Mouse (Mus musculus) CH12.LX (cell line): Measurements from ENCODE around the gene Cacna2d1. TPM values are rescaled to one million over a fixed set of nuclear protein-coding genes. Genes with fewer than 3 reads are reported as not detected.
A peak's percentile ranks its signal among the peaks of the same experiment; 100 is the strongest.

ENCODE experiments used
- DNase-seq: peaks from one replicate; pipeline ENCODE4 v3.0.0-alpha.2; 2013; ENCODE audit errors: extremely low read depth
- H3K27ac ChIP-seq: 2 replicates; pipeline ENCODE4 v1.5.1; 2012; ENCODE audit warnings: low read depth, mild to moderate bottlenecking, control low read depth, moderate library complexity; ENCODE audit not compliant: insufficient read depth
- H3K27me3 ChIP-seq: replicated peaks from 2 replicates; pipeline ENCODE3; 2012; ENCODE audit warnings: inconsistent platforms
- H3K36me3 ChIP-seq, 2 experiments: replicated peaks in 1 of 2; 2 replicates each; pipeline versions ENCODE3 to v1.6.1; 2012; ENCODE audit warnings: inconsistent platforms in 1 of 2, low read length in 1 of 2, mild to moderate bottlenecking in 1 of 2, mixed read lengths in 1 of 2, moderate library complexity in 1 of 2; ENCODE audit not compliant: control insufficient read depth in 1 of 2, insufficient read depth in 1 of 2
- H3K4me1 ChIP-seq, 2 experiments: 2 replicates each; pipeline ENCODE4 v1.6.1; 2012; ENCODE audit warnings: inconsistent platforms in 1 of 2, moderate library complexity in 1 of 2; ENCODE audit not compliant: insufficient read depth in 2 of 2, control insufficient read depth in 1 of 2
- H3K4me2 ChIP-seq: 2 replicates; pipeline ENCODE4 v1.6.1; 2012; ENCODE audit warnings: low read depth, mild to moderate bottlenecking, control low read depth; ENCODE audit not compliant: poor library complexity, insufficient read depth, severe bottlenecking
- H3K4me3 ChIP-seq, 3 experiments: fragments of 150-350 bp in 1 of 3; sonication (generic) in 1 of 3; replicated peaks in 1 of 3; 2 replicates each; pipeline versions ENCODE3 to v1.5.1; 2011 to 2012; ENCODE audit warnings: low read depth in 2 of 3, low read length in 2 of 3, mild to moderate bottlenecking in 2 of 3, moderate library complexity in 2 of 3, control low read depth in 1 of 3, improper control_type of control experiment in 1 of 3, inconsistent platforms in 1 of 3, mixed read lengths in 1 of 3; ENCODE audit not compliant: poor library complexity in 1 of 3
- H3K79me2 ChIP-seq: replicated peaks from 2 replicates; pipeline ENCODE4 v1.6.1; 2012; ENCODE audit warnings: mild to moderate bottlenecking, moderate library complexity; ENCODE audit not compliant: control insufficient read depth, poor library complexity, insufficient read depth, severe bottlenecking; ENCODE audit errors: extremely low read depth
- H3K9ac ChIP-seq: 2 replicates; pipeline ENCODE4 v1.6.1; 2012; ENCODE audit warnings: low read depth, mild to moderate bottlenecking, control low read depth, moderate library complexity; ENCODE audit not compliant: insufficient read depth
- H3K9me3 ChIP-seq: replicated peaks from 2 replicates; pipeline ENCODE3; 2012; ENCODE audit warnings: low read length, inconsistent platforms, mixed read lengths
- CTCF ChIP-seq, 2 experiments: IDR thresholded peaks in 1 of 2; conservative IDR thresholded peaks in 1 of 2; 2 replicates each; pipeline ENCODE4 v1.5.1; 2011 to 2012; ENCODE audit warnings: low read depth in 2 of 2, low read length in 2 of 2, improper control_type of control experiment in 1 of 2, inconsistent platforms in 1 of 2, mild to moderate bottlenecking in 1 of 2, moderate library complexity in 1 of 2
- ELF1 ChIP-seq: IDR thresholded peaks from 2 replicates; pipeline ENCODE4 v1.6.1; 2014; ENCODE audit warnings: low read depth, mild to moderate bottlenecking, inconsistent platforms, low read length, improper control_type of control experiment
- EP300 ChIP-seq: IDR thresholded peaks from 2 replicates; pipeline ENCODE4 v1.6.1; 2011; ENCODE audit warnings: low read length, improper control_type of control experiment
- ETS1 ChIP-seq: conservative IDR thresholded peaks from 2 replicates; pipeline ENCODE4 v1.6.1; 2012; ENCODE audit warnings: low read depth, mild to moderate bottlenecking, inconsistent platforms, low read length, improper control_type of control experiment, moderate library complexity
- GABPA ChIP-seq: IDR thresholded peaks from 2 replicates; pipeline ENCODE4 v1.6.1; 2012; ENCODE audit warnings: low read depth, low read length, improper control_type of control experiment, inconsistent platforms; ENCODE audit not compliant: insufficient replicate concordance
- IRF4 ChIP-seq: IDR thresholded peaks from 2 replicates; pipeline ENCODE4 v1.6.1; 2014; ENCODE audit warnings: low read depth, mild to moderate bottlenecking, inconsistent platforms, low read length, improper control_type of control experiment
- JUN ChIP-seq: IDR thresholded peaks from 2 replicates; pipeline ENCODE4 v1.6.1; 2011; ENCODE audit warnings: low read depth, mild to moderate bottlenecking, low read length, improper control_type of control experiment, moderate library complexity; ENCODE audit not compliant: insufficient read depth
- JUND ChIP-seq: conservative IDR thresholded peaks from 2 replicates; pipeline ENCODE4 v1.6.1; 2011; ENCODE audit warnings: low read depth, low read length, improper control_type of control experiment
- MAFK ChIP-seq: IDR thresholded peaks from 2 replicates; pipeline ENCODE4 v1.6.1; 2011; ENCODE audit warnings: low read length, improper control_type of control experiment; ENCODE audit not compliant: insufficient replicate concordance
- MEF2A ChIP-seq: IDR thresholded peaks from 2 replicates; pipeline ENCODE4 v1.6.1; 2014; ENCODE audit warnings: low read depth, mild to moderate bottlenecking, inconsistent platforms, low read length, improper control_type of control experiment, borderline replicate concordance
- MXI1 ChIP-seq: IDR thresholded peaks from 2 replicates; pipeline ENCODE4 v1.6.1; 2011; ENCODE audit warnings: mild to moderate bottlenecking, low read depth, low read length, improper control_type of control experiment
- NELFE ChIP-seq: IDR thresholded peaks from 2 replicates; pipeline ENCODE4 v1.6.1; 2011; ENCODE audit warnings: low read depth, low read length, improper control_type of control experiment
- PAX5 ChIP-seq: IDR thresholded peaks from 2 replicates; pipeline ENCODE4 v1.6.1; 2012; ENCODE audit warnings: low read length, inconsistent platforms, mixed read lengths
- POLR2A ChIP-seq: IDR thresholded peaks from 2 replicates; pipeline ENCODE4 v1.6.1; 2011; ENCODE audit warnings: low read depth, mild to moderate bottlenecking, improper control_type of control experiment, low read length
- RAD21 ChIP-seq: IDR thresholded peaks from 2 replicates; pipeline ENCODE4 v1.6.1; 2011; ENCODE audit warnings: low read depth, mild to moderate bottlenecking, low read length, improper control_type of control experiment, moderate library complexity
- RCOR1 ChIP-seq: conservative IDR thresholded peaks from 2 replicates; pipeline ENCODE4 v1.6.1; 2012; ENCODE audit warnings: low read depth, mild to moderate bottlenecking, inconsistent platforms, low read length, improper control_type of control experiment
- TBP ChIP-seq: conservative IDR thresholded peaks from 2 replicates; pipeline ENCODE4 v1.6.1; 2011; ENCODE audit warnings: low read depth, low read length, improper control_type of control experiment
- TCF12 ChIP-seq: IDR thresholded peaks from 2 replicates; pipeline ENCODE4 v1.6.1; 2014; ENCODE audit warnings: low read depth, mild to moderate bottlenecking, inconsistent platforms, low read length, improper control_type of control experiment
- USF2 ChIP-seq: conservative IDR thresholded peaks from 2 replicates; pipeline ENCODE4 v1.6.1; 2011; ENCODE audit warnings: low read depth, low read length, improper control_type of control experiment
- ZKSCAN1 ChIP-seq: IDR thresholded peaks from 2 replicates; pipeline ENCODE4 v1.6.1; 2012; ENCODE audit warnings: low read depth, inconsistent platforms, low read length, improper control_type of control experiment, borderline replicate concordance
- ZMIZ1 ChIP-seq: IDR thresholded peaks from 2 replicates; pipeline ENCODE4 v1.6.1; 2012; ENCODE audit warnings: low read depth, mild to moderate bottlenecking, inconsistent platforms, low read length, improper control_type of control experiment
- ZNF384 ChIP-seq: IDR thresholded peaks from 2 replicates; pipeline ENCODE4 v1.6.1; 2012; ENCODE audit warnings: low read depth, low read length, improper control_type of control experiment, inconsistent platforms
- dilution Hi-C: fragments of 300-500 bp; cut with MboI; formaldehyde crosslinking; loops from 2 replicates; pipeline ENCODE4 v1.14.3; 2020; ENCODE audit warnings: low sequenced_read_pairs; ENCODE audit not compliant: extremely low pct_unique_long_range_greater_than_20kb, extremely low pct_ligation_motif_present
- in situ Hi-C: fragments of 300-500 bp; cut with MboI; formaldehyde crosslinking; loops from 3 replicates; pipeline ENCODE4 v1.14.3; 2019; ENCODE audit warnings: low sequenced_read_pairs, low pct_ligation_motif_present, low pct_unique_long_range_greater_than_20kb, mixed read lengths
- polyA plus RNA-seq: library from polyadenylated mRNA; unstranded; fragments of >175 nt; gene quantifications from 2 replicates; pipeline ENCODE4 v1.2.1, GENCODE M21; 2012; ENCODE audit warnings: low read depth; ENCODE audit not compliant: insufficient read length
- total RNA-seq, 2 experiments: library from RNA; depleted of rRNA; stranded (reverse); fragments of 300-350 nt in 1 of 2; fragments of >200 nt in 1 of 2; gene quantifications; 2 replicates each; pipeline ENCODE4 v1.2.3; 2012 to 2014

Cacna2d1 gene
- total and polyA plus RNA-seq, 3 experiments = 0.13 to 1.3 (median 0.28) TPM

DNA sequence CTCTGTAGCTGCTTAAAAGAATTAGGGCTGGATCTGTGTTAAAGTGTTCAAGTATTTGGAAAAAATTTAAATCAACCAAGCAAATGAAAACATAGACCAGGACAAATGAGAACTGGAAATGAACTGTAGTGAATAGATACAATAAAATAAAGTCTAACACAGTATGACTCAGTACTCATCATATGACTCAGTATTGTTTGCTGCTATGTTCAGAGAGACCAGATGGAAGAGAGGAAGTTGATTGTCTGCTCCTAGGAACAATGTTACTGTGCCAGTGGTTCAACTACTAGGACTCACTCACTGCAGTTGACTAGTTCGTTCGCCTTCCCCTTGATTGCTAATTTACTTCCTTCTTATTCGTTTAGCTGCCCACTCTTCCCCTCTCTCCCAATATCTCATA, 421.3 kb downstream of the Cacna2d1 start:
- no peak overlapping the region for H3K27ac ChIP-seq
- peaks cover 6% of the 10 kb centered on the region for H3K9me3 ChIP-seq
- in situ Hi-C loops (no loop called here), dilution Hi-C loops (no loop called here)
- DNase-seq = peak; percentile 14
- H3K4me3 ChIP-seq = no peak overlapping the region
- H3K79me2 ChIP-seq = 0 out of 2 replicates have a peak, but pooled peaks cover under 1% of the 10 kb centered on the region
- H3K36me3 ChIP-seq = no peaks in the 10 kb centered on the region
- H3K4me1 ChIP-seq = peaks cover 0 to 5% of the 10 kb centered on the region in 2 experiments; a peak in 1 of 4 replicates
- H3K27me3 ChIP-seq = no peaks in the 10 kb centered on the region
- H3K4me2 ChIP-seq = no peak overlapping the region
- H3K9ac ChIP-seq = no peak overlapping the region
- TF ChIP-seq MEF2A (peak; percentile 30; the same call in 1 of the 2 replicates), IRF4 (peak; percentile 71; the same call in 1 of the 2 replicates), RCOR1 (no peak), EP300 (peak; percentile 78), JUND (peak; percentile 85), JUN (peak; percentile 63), ZMIZ1 (no peak)
- TF ChIP-seq, all 38 proteins: peak for 5

DNA sequence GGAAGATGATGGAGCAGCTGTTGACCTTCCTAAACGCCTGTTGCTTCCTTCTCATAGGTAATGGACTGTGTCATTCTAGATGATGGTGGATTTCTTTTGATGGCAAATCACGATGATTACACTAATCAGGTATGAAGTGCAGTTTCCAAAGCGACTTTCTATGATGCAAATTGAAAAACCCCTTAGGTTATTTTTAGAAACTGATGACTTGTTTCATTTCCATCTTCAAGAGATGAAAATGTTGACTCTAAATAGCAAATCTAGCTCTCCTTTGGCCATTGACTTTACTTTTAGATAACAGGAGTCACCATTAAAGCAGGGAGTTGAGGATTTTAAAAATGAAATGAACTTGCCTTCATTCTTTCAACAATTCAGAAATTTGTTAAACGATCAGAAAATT, 423.2 kb downstream of the Cacna2d1 start:
- H3K36me3 ChIP-seq = no peaks in the 10 kb centered on the region
- no peak overlapping the region for H3K4me2 ChIP-seq
- H3K27ac ChIP-seq = no peak overlapping the region
- 0 out of 2 replicates have a peak, but pooled peaks have one; percentile 33 for TF ChIP-seq IRF4
- 0 out of 2 replicates have a peak, but pooled peaks have one; percentile 8 for TF ChIP-seq TBP
- no peak for TF ChIP-seq PAX5
- TF ChIP-seq JUND = 0 out of 2 replicates have a peak, but pooled peaks have one; percentile 6
- TF ChIP-seq NELFE = no peak
- TF ChIP-seq ETS1 = peak; percentile 31; the same call in 1 of the 2 replicates
- no peak for TF ChIP-seq MXI1
- TF ChIP-seq MEF2A = peak; percentile 91
- TF ChIP-seq JUN = peak; percentile 30; the same call in 1 of the 2 replicates
- TF ChIP-seq EP300 = peak; percentile 61; the same call in 1 of the 2 replicates
- dilution Hi-C loops (no loop called here), in situ Hi-C loops (no loop called here)
- DNase-seq = peak; percentile 45
- no peaks in the 10 kb centered on the region for H3K27me3 ChIP-seq
- H3K4me1 ChIP-seq = peaks cover 0 to 5% of the 10 kb centered on the region in 2 experiments; a peak in 1 of 4 replicates
- H3K9me3 ChIP-seq = peaks cover 8% of the 10 kb centered on the region
- 0 out of 2 replicates have a peak, but pooled peaks cover 1% of the 10 kb centered on the region for H3K79me2 ChIP-seq
- H3K9ac ChIP-seq = no peak overlapping the region
- no peak overlapping the region for H3K4me3 ChIP-seq

DNA sequence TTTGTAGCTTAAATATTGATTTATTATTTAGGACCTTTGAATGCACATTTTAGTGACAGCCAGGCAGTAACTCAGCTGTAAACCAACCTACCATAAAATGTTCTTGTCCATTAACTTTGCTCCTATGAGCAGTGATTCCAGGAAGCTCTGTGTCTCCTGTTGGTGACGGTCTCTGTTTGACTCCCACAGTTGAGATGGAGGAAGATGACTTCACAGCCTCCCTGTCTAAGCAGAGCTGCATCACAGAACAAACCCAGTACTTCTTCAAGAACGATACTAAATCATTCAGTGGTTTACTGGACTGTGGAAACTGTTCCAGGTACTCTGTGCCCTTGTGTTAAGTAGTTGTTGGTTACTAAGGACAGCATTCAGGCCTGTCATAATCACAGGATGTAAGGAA, 427.6 kb downstream of the Cacna2d1 start:
- dilution Hi-C loops = no loop called here
- TF ChIP-seq ZKSCAN1 = no peak
- no peak for TF ChIP-seq EP300
- TF ChIP-seq ELF1 = no peak
- TF ChIP-seq RAD21 = no peak
- no peak for TF ChIP-seq IRF4
- TF ChIP-seq MXI1 = no peak
- no peak for TF ChIP-seq TCF12
- TF ChIP-seq JUN = no peak
- no peak for TF ChIP-seq USF2
- no peak for TF ChIP-seq ZNF384
- no peak for TF ChIP-seq POLR2A
- TF ChIP-seq JUND = no peak
- no peak for TF ChIP-seq MAFK
- no peak for TF ChIP-seq CTCF (conservative IDR thresholded peaks at IDR 0.05 in 1 of 2, IDR thresholded peaks at IDR 0.05 in 1 of 2; ENCODE audit: low read depth in 2 of 2, low read length in 2 of 2)
- no peak for TF ChIP-seq TBP
- TF ChIP-seq GABPA = no peak
- TF ChIP-seq ZMIZ1 = no peak
- Histone ChIP-seq H3K27ac (no peak overlapping the region), H3K9me3 (peaks cover 5% of the 10 kb centered on the region), H3K27me3 (no peaks in the 10 kb centered on the region), H3K79me2 (0 out of 2 replicates have a peak, but pooled peaks cover 1% of the 10 kb centered on the region), H3K4me1 (peaks cover 0 to 5% of the 10 kb centered on the region in 2 experiments; a peak in 2 of 4 replicates), H3K9ac (no peak overlapping the region), H3K36me3 (no peaks in the 10 kb centered on the region), H3K4me2 (no peak overlapping the region), H3K4me3 (no peak overlapping the region)
- in situ Hi-C loops = no loop called here
- DNase-seq = no peak
